Mouse (Mus musculus) G1E-ER4 (cell line): ENCODE data around the gene Cib3. TPM values are rescaled to one million over a fixed set of nuclear protein-coding genes. Genes with fewer than 3 reads are reported as not detected.

Source experiments
- GATA1 ChIP-seq: IDR thresholded peaks from one replicate; pipeline ENCODE4 v1.8.0; 2012; ENCODE audit warnings: low read length, inconsistent platforms
- polyA plus RNA-seq: library from polyadenylated mRNA; stranded (reverse); fragments of >175 nt; gene quantifications from 2 replicates; pipeline ENCODE4 v1.2.3, GENCODE M21; 2012

The Cib3 gene
- polyA plus RNA-seq, 1 experiment: not detected

GRCm38 (mm10) chr8:72169681-72170249, 42.9 kb downstream of the Cib3 start:
- no peak for TF ChIP-seq GATA1

GRCm38 (mm10) chr8:72169098-72169668, 43.5 kb downstream of the Cib3 start:
- TF ChIP-seq GATA1: no peak

- no peak for TF ChIP-seq GATA1
Observed at GRCm38 (mm10) chr8:72162821-72163220, 49.8 kb downstream of the Cib3 start.

GRCm38 (mm10) chr8:72160707-72161697, 51.6 kb downstream of the Cib3 start, which contains the start of gene Rab8a:
Gene Rab8a (plus strand): TSS chr8:72161200.
- TF ChIP-seq GATA1: no peak

GRCm38 (mm10) chr8:72160007-72160406, 52.6 kb downstream of the Cib3 start:
- no peak for TF ChIP-seq GATA1

GRCm38 (mm10) chr8:72158726-72159125, 53.9 kb downstream of the Cib3 start:
- no peak for TF ChIP-seq GATA1

GRCm38 (mm10) chr8:72158096-72158495, 54.5 kb downstream of the Cib3 start:
- no peak for TF ChIP-seq GATA1

Other genes starting within 250 kb of the Cib3 start
- gene Cyp4f18, start 203.2 kb downstream of the Cib3 start, polyA plus RNA-seq: 0.16 and 0.30 TPM in 2 replicates
- gene Olfr372, start 171.6 kb downstream of the Cib3 start, polyA plus RNA-seq: not detected in 2 replicates
- gene Olfr373, start 129.7 kb downstream of the Cib3 start, polyA plus RNA-seq: not detected in 2 replicates
- not detected in 2 replicates for gene Olfr374, start 105.8 kb downstream of the Cib3 start, polyA plus RNA-seq
- 0.04 TPM in 1 of 2 replicates, not detected in the other for gene Tpm4, start 77.9 kb downstream of the Cib3 start, polyA plus RNA-seq
- gene Rab8a, start 51.6 kb downstream of the Cib3 start, polyA plus RNA-seq: 41.7 and 43.2 TPM in 2 replicates
- gene Hsh2d, start 23.2 kb downstream of the Cib3 start, polyA plus RNA-seq: 0.12 and 0.25 TPM in 2 replicates
- gene Gm11034, start 799 bp upstream of the Cib3 start, polyA plus RNA-seq: not detected in 2 replicates
- gene Fam32a, start 6.9 kb upstream of the Cib3 start, polyA plus RNA-seq: 54.3 and 63.6 TPM in 2 replicates
- gene Ap1m1, start 27.2 kb upstream of the Cib3 start, polyA plus RNA-seq: 96.9 and 119 TPM in 2 replicates
- gene Gm10282, start 92.4 kb upstream of the Cib3 start, polyA plus RNA-seq: 179 and 219 TPM in 2 replicates
- gene Klf2, start 106.2 kb upstream of the Cib3 start, polyA plus RNA-seq: 0.06 and 0.12 TPM in 2 replicates
- gene Eps15l1, start 208.6 kb upstream of the Cib3 start, polyA plus RNA-seq: 7.4 and 14.4 TPM in 2 replicates
- gene Calr3, start 231.0 kb upstream of the Cib3 start, polyA plus RNA-seq: 0.03 and 0.16 TPM in 2 replicates
- 4.8 and 5.6 TPM in 2 replicates for gene 1700030K09Rik, start 231.0 kb upstream of the Cib3 start, polyA plus RNA-seq